Comparison of ENCODE assay signal across 19 mouse cellular contexts in the genomic region with DNA sequence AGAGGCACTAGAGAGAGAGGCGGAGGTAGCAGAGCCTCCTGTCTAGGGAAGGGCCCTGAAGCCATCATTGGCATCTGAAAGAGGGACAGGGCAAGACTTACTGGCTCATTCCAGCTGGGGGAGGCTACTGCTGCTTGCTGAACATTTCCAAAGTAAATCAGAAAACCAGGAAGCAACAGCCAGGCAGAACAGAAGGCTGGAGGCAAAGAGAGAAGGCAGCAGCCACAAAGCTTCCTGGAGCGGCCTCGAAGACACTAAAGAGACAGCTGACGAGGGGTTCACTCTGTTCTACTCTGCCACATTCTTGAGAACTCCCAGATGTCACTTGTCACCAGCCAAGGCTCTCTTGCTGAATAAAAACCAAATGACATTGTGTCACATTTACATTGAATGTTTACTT. TPM values are rescaled to one million over a fixed set of nuclear protein-coding genes. Genes with fewer than 3 reads are reported as not detected.
DNase-seq lines count a peak whose midpoint lies in the region; ATAC-seq and TF ChIP-seq lines count a peak whose summit lies in the region.
"Had no signal": no experiment of that assay in that cellular context is flagged by ENCODE, and none has a peak within 500 bp of the region (broad histone marks: within the 10 kb centered on the region; RNA-seq: fewer than 3 reads in every experiment).

No protein-coding gene starts in this region.

- H3K4me2 ChIP-seq in kidney, embryonic 15.5 days = no peak overlapping the region
- no peak overlapping the region for H3K4me2 ChIP-seq in midbrain, postnatal 0 days (ENCODE audit: low read depth, low read length, poor library complexity, severe bottlenecking)
- H3K4me2 ChIP-seq: midbrain, embryonic 11.5 days had no signal

- no peak for DNase-seq in gastrocnemius, adult 2 months
- DNase-seq in gastrocnemius, postnatal 25 days = no peak
- no peak for DNase-seq in kidney, adult 18-20 months
- DNase-seq in lung, postnatal 10 days = peak; percentile 49
- no peak for DNase-seq in lung, adult 18-20 months
- DNase-seq in midbrain, postnatal 0 days (ENCODE audit: low spot score) = no peak
- DNase-seq: adrenal gland, adult 8-10 months; B cell, adult 2 months; cerebellum, adult 8-10 months; heart, postnatal 14 days; liver, postnatal 0 days had no signal

- H3K9me3 ChIP-seq in kidney, embryonic 15.5 days (replicated peaks) = no peaks in the 10 kb centered on the region
- H3K9me3 ChIP-seq in midbrain, postnatal 0 days (ENCODE audit: low read length) = no peaks in the 10 kb centered on the region

- WGBS in kidney, embryonic 15.5 days = 48% methylated on average over 4 of the region's 4 CpGs
- 79% methylated on average over 4 of the region's 4 CpGs for WGBS in midbrain, postnatal 0 days

- no peak for TF ChIP-seq CTCF in gastrocnemius, adult 2 months (IDR thresholded peaks at IDR 0.05)
- no peak for TF ChIP-seq CTCF in midbrain, postnatal 0 days (IDR thresholded peaks at IDR 0.05)

- ATAC-seq in kidney, embryonic 15.5 days (replicated peaks; ENCODE audit: low FRiP score) = 0 out of 2 replicates have a peak, but pooled peaks have one; percentile 60
- no peak for ATAC-seq in midbrain, postnatal 0 days (ENCODE audit: low FRiP score)
- no peak for ATAC-seq in erythroid progenitor cell, adult 5-6 weeks (replicated peaks; ENCODE audit: low FRiP score, poor library complexity, severe bottlenecking)
- ATAC-seq: liver, postnatal 0 days had no signal

- H3K4me3 ChIP-seq in gastrocnemius, adult 2 months = peak overlapping the region; percentile 33
- H3K4me3 ChIP-seq in kidney, embryonic 15.5 days (replicated peaks) = no peak overlapping the region
- no peak overlapping the region for H3K4me3 ChIP-seq in midbrain, postnatal 0 days (ENCODE audit: low read depth, low read length)

- peak overlapping the region; percentile 63 for H3K27ac ChIP-seq in gastrocnemius, adult 2 months
- peak overlapping the region; percentile 61 for H3K27ac ChIP-seq in kidney, embryonic 15.5 days
- no peak overlapping the region for H3K27ac ChIP-seq in midbrain, postnatal 0 days (ENCODE audit: low read depth, low read length)

- no peak overlapping the region for H3K9ac ChIP-seq in kidney, embryonic 15.5 days
- no peak overlapping the region for H3K9ac ChIP-seq in midbrain, postnatal 0 days (replicated peaks; ENCODE audit: low read length, poor library complexity, severe bottlenecking)
- H3K9ac ChIP-seq: liver, postnatal 0 days had no signal

- H3K27me3 ChIP-seq in kidney, embryonic 15.5 days = no peaks in the 10 kb centered on the region
- H3K27me3 ChIP-seq in midbrain, postnatal 0 days (ENCODE audit: insufficient read depth, low read length) = no peaks in the 10 kb centered on the region

- H3K36me3 ChIP-seq in kidney, embryonic 15.5 days = peaks cover 55% of the 10 kb centered on the region
- no peaks in the 10 kb centered on the region for H3K36me3 ChIP-seq in midbrain, postnatal 0 days (ENCODE audit: insufficient read depth, low read length)

- H3K4me1 ChIP-seq in kidney, embryonic 15.5 days = peaks cover 11% of the 10 kb centered on the region
- no peaks in the 10 kb centered on the region for H3K4me1 ChIP-seq in midbrain, postnatal 0 days (ENCODE audit: insufficient read depth, low read length)

- intact Hi-C loops in gastrocnemius, adult 2 months (cut with DNase I) = no loop called here

RNA-seq across cellular contexts. Expression of a gene that starts 21.4 kb away (rescaled TPM):
- not detected for total RNA-seq in gastrocnemius, adult 2 months (2021)
- under 1 TPM in 1 of 2 experiments, not detected in 1; 0.51 TPM for total RNA-seq in gastrocnemius, postnatal 25 days (2021)
- polyA plus RNA-seq in kidney, embryonic 15.5 days (2015; fragmentation: Nextera tagmentation; extraction: Ambion mirVana) = not detected in 2 replicates
- total RNA-seq in midbrain, postnatal 0 days (2014; rRNA removed) = not detected in 2 replicates
- not detected in 2 replicates for polyA plus RNA-seq in midbrain, postnatal 0 days (2015; fragmentation: Nextera tagmentation; extraction: Ambion mirVana)
- total RNA-seq in erythroid progenitor cell, adult 5-6 weeks (2015; ENCODE audit: low replicate concordance) = not detected in 2 replicates
- not detected in 2 replicates for total RNA-seq in erythroid progenitor cell, adult 5-6 weeks (2017; ENCODE audit: low replicate concordance)
- total RNA-seq: ES-E14 had no signal
- polyA plus RNA-seq: embryonic facial prominence, embryonic 11.5 days; forebrain, embryonic 11.5 days; limb, embryonic 14.5 days; liver, postnatal 0 days; midbrain, embryonic 11.5 days; urinary bladder, adult 2 months had no signal

RNA-seq across cellular contexts. Expression of a gene that starts 33.7 kb away (rescaled TPM):
- total RNA-seq in gastrocnemius, adult 2 months (2021) = 10 to 100 TPM; 23.7 to 24.2 TPM
- 10 to 100 TPM; 13.6 to 19.8 TPM for total RNA-seq in gastrocnemius, postnatal 25 days (2021)
- 23.5 and 24.5 TPM in 2 replicates for polyA plus RNA-seq in kidney, embryonic 15.5 days (2015; fragmentation: Nextera tagmentation; extraction: Ambion mirVana)
- total RNA-seq in midbrain, postnatal 0 days (2014; rRNA removed) = 7.7 and 8.4 TPM in 2 replicates
- polyA plus RNA-seq in midbrain, postnatal 0 days (2015; fragmentation: Nextera tagmentation; extraction: Ambion mirVana) = 3.1 and 3.8 TPM in 2 replicates
- total RNA-seq in erythroid progenitor cell, adult 5-6 weeks (2015; ENCODE audit: low replicate concordance) = 24.9 and 33.5 TPM in 2 replicates
- total RNA-seq in erythroid progenitor cell, adult 5-6 weeks (2017; ENCODE audit: low replicate concordance) = 38.4 and 38.9 TPM in 2 replicates

RNA-seq across cellular contexts. Expression of a gene that starts 59.2 kb away (rescaled TPM):
- 10 to 100 TPM in 1 of 2 experiments, 1 to 10 TPM in 1; 8.4 to 17.8 TPM for total RNA-seq in gastrocnemius, adult 2 months (2021)
- 10 to 100 TPM in 1 of 2 experiments, 1 to 10 TPM in 1; 6.4 to 10.1 TPM for total RNA-seq in gastrocnemius, postnatal 25 days (2021)
- 22.4 and 24.0 TPM in 2 replicates for polyA plus RNA-seq in kidney, embryonic 15.5 days (2015; fragmentation: Nextera tagmentation; extraction: Ambion mirVana)
- total RNA-seq in midbrain, postnatal 0 days (2014; rRNA removed) = 11.3 and 19.4 TPM in 2 replicates
- 6.7 and 11.7 TPM in 2 replicates for polyA plus RNA-seq in midbrain, postnatal 0 days (2015; fragmentation: Nextera tagmentation; extraction: Ambion mirVana)
- total RNA-seq in erythroid progenitor cell, adult 5-6 weeks (2015; ENCODE audit: low replicate concordance) = 20.5 and 23.1 TPM in 2 replicates
- 39.3 and 75.2 TPM in 2 replicates for total RNA-seq in erythroid progenitor cell, adult 5-6 weeks (2017; ENCODE audit: low replicate concordance)
